Mouse (Mus musculus) ovary, postnatal 14 days (tissue): Measurements from ENCODE around the gene Dgkz.

ENCODE experiments used
- DNase-seq: peaks from one replicate; pipeline ENCODE4 v3.0.0; 2022; ENCODE audit warnings: low spot score

Dgkz gene

DNA sequence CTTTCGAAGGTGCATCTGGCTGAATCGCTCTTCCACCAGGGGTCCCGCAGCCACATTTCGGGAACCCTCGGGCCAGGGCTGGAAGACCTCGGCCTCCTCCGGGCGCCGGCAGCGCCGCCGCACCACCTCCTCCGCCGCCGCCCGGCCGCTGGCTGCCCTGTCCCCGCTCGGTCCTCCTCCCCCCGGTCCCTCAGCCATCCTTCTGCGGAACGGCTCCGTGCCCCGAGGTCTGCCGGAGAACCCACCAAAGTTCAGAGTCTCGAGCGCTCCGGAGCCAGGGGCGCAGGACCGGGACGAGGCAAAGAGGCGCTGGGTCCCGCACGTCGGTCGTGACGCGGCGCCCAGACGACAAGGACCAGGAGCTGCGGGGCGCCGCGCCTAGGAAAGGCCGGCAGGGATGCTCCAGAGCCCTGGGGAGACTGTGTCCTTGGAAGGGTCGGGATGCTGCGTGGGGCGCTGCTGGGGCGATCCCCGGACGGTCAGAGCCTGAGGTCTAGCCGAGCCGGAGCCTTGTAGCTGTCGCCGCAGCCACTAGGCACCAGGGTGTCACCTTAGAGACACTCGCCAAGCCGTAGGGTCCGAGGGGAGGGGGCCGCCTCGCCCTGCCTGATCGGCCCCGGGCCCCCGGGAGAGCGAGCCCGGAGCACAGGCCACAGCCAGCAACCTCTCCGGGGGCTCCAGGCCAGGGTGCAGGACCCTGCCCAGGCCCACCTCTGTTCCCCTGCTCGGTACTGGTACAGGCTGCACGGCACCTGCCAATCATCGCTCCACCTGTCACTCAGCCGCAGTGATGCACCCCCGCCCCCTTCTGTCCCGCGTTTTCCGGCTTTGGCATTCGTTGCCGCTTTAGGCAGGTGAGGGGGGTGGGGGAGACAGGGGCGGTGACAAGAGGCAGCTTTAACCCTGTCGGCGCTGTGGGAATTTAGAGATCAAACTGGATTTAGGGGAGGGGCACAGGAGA, at the start of gene Dgkz:
Gene Dgkz (minus strand): TSS at position 284 of the 961 bp plus-strand sequence.
- DNase-seq = no peak

GRCm38 (mm10) chr2:92025202-92025601, 49.5 kb upstream of the Dgkz start:
- no peak for DNase-seq

DNA sequence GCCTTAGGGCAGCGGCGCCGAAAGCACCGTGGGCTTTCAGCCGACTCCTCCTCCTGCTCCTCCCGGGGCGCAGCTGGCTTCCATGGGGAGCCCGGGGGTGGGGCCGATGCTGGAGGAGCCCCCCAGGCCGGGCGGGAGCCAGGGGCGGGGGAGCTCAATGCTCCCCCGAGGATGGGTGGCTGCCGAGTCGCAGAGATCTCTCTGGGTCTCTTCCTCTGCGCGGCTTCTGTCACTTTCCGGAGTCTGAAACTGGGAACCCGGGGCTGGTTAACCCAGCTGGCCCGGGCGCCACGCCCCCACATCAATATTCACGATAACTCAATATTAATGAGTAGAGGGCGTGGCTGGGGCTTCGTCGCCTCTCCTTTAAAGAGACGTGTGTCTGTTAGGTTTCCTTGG, 48.6 kb upstream of the Dgkz start, which contains the start of gene Creb3l1:
Gene Creb3l1 (minus strand): TSS at position 229 of the 399 bp plus-strand sequence.
- DNase-seq = peak; percentile 64

DNA sequence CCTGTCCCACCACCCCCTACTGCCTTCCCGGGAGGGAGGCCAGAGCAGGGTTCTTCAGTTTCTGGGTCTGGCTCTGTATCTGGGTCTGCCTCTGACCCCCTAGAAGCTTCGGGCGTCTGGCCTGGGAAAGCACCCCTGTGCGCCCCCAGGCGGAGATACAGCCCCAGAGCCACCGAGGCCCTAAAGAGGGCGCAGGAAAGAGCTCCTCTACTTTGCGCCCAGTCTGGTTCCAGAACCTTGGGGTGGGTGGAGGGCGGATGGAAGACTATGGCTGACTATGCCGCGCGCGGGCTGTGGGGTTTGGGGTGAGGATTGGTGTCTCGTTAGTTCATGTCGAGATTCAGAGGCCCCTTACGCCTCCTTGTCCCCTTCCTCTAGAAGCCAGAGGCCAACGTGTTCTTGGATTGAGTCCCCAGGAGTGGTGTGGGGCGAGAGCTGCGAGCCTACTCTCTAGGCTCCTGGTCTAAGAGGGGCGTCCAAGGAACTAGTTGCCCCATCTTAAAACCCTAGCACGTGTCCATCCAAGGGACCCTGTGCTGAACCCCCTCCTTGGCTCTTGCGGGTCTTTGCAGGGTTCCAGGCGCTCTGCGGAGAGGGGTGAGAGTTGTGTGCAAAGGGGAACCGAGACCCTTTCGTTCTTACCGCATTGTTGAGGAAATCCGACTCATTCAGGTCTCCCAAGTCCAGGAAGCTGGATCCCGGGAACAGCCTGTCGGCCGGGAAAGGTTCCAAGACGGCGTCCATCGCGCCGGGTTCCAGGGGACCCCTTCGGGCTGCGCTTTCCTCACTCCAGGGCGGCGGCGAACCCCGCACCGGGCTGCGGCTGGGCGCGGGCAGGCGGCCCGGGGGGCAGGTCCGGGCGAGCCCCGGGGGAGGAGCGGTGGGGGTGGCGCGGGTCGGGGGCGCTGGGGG, 48.0 kb upstream of the Dgkz start:
- DNase-seq = no peak

DNA sequence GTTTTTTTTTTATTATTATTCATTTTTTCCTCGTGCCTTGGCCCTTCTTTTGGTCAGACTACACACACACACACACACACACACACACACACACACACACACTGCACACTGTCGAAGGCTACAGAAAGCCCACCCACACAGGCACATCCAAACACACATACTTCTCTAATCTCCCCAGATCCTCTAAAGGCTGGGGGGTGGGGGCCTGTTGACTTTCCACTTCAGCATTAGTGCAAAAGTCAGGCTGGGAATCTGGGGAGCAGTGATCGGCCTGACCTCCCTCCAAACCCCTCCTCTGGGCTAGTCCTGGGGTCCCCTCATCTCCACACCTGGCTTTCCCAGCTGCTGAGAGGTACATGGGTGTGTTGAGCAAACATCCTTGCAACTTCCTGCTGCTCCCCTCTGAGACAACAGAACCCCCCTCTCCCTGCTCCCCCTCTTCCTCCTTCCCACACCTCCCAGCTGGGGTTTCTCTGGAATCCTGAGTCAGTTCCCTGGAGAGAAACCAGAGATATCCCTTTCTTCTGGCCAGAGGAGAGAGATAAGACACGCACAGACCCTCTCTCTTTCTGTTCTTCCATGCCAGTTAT, 45.1 kb upstream of the Dgkz start:
- no peak for DNase-seq

GRCm38 (mm10) chr2:92017440-92017839, 41.8 kb upstream of the Dgkz start:
- no peak for DNase-seq

DNA sequence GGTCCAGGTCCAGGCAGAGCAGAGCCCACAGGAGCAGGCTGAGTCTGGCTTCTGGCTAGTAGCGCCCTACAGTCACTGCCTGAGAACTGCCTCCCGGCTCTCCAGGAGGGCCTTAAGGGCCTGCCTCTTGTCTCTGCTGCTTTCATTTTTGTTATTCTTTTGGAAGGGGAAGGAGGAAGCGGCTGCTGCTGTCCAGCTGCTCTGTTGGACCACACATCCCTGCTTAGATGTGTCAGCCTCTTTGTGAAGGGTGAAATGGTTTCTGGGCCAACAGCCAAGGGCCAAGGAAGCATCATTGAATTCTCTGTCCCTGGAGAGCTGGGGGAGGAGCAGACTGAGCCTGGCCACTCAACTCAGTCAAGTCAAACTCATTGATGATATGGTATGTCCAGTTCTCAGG, 41.3 kb upstream of the Dgkz start:
- peak; percentile 57 for DNase-seq

GRCm38 (mm10) chr2:92014891-92015290, 39.2 kb upstream of the Dgkz start:
- no peak for DNase-seq

DNA sequence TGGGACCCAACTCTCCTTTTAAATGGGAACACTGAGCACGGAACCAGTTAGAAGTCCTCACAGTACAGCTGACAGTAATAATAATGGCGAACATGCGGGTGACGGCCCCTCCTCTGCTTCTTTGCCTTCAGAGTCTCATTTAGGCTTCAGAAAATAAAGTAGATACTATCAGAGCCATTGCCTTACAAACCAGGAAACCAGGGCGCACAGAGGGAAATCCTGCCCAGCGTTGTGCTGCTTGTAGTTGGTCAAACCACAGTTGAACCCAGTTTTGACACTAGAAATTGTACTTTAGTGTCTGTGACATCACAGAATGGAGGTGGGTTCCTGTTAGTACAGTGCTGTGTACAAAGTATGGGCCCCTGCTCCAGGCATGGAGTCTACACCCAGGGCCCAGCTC, 38.6 kb upstream of the Dgkz start:
- no peak for DNase-seq

- DNase-seq = peak; percentile 56
Measured at GRCm38 (mm10) chr2:92012768-92013445, 37.2 kb upstream of the Dgkz start.

- no peak for DNase-seq
Measured at GRCm38 (mm10) chr2:92011424-92012353, 36.0 kb upstream of the Dgkz start.

- no peak for DNase-seq
Measured at GRCm38 (mm10) chr2:92008623-92009404, 33.1 kb upstream of the Dgkz start.

- DNase-seq = peak; percentile 87
Measured at GRCm38 (mm10) chr2:92007933-92008622, 32.4 kb upstream of the Dgkz start.

DNA sequence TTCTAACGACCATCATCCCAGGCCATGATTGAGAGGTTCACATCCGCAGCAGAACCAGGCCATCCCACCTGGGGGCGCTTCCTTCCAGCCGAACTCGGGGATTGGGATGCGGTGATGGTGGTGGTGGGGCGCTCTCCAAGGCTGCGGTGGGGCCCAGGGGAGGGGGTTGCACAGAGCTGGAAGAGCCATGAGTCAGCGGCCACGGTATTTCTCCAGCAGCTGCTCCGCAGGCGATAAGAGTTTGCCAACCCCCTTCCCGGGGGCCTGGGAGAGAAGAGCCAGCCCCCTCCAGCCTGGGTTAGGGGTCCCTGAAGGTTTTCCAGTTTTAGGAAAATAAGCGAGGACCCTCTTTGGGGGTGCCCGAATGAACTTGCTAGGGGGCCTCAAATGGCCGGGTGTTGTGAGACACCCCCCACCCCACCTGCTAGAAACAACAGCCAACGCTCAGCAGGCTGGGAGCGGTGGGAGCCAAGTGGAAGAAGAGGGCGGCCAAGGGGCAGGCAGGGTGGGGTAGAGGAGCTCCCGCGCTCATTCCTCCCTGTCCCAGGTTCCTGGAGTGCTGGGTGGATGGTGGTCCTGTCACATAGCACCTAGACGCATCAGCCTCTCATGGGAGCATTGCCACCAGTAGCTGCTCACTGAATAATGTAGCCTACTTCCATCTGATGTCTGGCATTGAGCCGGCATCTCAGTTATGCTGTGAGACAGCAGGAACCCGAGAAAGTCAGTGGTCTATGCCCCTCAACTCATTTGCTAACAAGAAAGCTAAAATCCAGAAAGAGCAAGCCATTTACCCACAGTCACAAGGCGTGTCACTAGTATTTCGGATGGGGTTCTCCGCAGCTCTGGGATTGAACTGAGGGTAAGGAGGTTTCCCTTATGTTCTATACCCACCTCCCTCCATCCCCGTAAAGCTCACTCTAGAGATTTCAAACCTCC, 31.6 kb upstream of the Dgkz start:
- DNase-seq = peak; percentile 63

DNA sequence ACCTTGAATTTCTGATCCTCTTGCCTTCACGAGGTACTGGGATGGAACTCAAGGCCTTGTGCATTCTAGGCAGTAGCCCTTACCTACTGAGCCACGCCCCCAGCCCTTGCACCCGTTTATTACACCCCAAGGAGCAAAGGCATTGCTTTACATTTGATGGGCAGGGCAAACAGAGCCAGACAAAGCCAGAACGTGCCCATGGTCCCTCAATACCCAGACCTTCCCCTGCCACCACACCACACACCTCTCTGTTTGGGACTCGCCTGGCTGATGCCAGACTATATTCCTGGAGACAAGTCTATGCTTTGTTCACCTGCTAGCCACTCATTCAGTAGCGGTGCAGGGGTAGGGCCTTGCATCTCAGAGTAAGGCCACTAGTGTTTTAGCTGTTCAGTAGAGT, 30.8 kb upstream of the Dgkz start:
- DNase-seq = no peak

GRCm38 (mm10) chr2:92004617-92005016, 29.0 kb upstream of the Dgkz start:
- DNase-seq = no peak

GRCm38 (mm10) chr2:91997905-91998608, 22.4 kb upstream of the Dgkz start:
- no peak for DNase-seq
